Mouse (Mus musculus): ENCODE measurements around the gene Sipa1l1. TPM values are rescaled to one million over a fixed set of nuclear protein-coding genes. Genes with fewer than 3 reads are reported as not detected.

Gene Sipa1l1
- polyA plus RNA-seq, 1 experiment: 9.7 TPM

DNA sequence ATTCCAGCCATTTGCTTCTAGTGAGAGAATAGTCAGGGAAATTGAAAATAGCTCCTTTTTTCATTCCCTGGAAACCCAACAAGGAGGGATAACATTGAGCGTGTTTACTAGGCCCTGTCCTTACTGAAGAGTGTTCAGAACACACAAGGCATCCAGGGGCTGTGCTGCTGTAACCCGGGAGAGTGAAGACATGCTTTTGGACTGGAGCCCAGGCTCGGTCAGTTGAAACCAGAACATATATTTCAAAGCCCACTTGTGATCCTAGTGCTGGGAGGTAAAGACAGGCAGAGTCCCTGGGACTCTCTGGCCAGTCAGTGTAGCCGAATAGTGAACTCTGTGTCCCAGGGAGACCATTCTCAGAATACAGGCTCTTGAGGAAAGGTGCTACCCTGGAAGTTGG lies 68.8 kb downstream of the Sipa1l1 start:
- H3K79me3 ChIP-seq (ENCODE audit: low read depth): no peaks in the 10 kb centered on the region
- TF ChIP-seq MAX (IDR thresholded peaks at IDR 0.05) (no peak), CTCF (IDR thresholded peaks at IDR 0.05; ENCODE audit: control insufficient read depth, insufficient read depth, insufficient read length) (no peak), USF1 (IDR thresholded peaks at IDR 0.05; ENCODE audit: low read depth) (no peak), FOSL1 (IDR thresholded peaks at IDR 0.05; ENCODE audit: insufficient read depth, low read length, poor library complexity, severe bottlenecking) (no peak), MYOD1 (IDR thresholded peaks at IDR 0.05; ENCODE audit: control insufficient read depth, insufficient read length, low read depth) (no peak), CEBPB (IDR thresholded peaks at IDR 0.05; ENCODE audit: low read depth) (no peak), MYOG (IDR thresholded peaks at IDR 0.05; ENCODE audit: control insufficient read depth, extremely low read depth, insufficient read length) (no peak)
- H3K36me3 ChIP-seq (ENCODE audit: control insufficient read depth, insufficient read depth): no peaks in the 10 kb centered on the region
- no peak overlapping the region for H3ac ChIP-seq (ENCODE audit: control insufficient read depth, insufficient read length, low read depth)
- H3K4me3 ChIP-seq (ENCODE audit: insufficient read depth, poor library complexity, severe bottlenecking): no peak overlapping the region
- H3K27me3 ChIP-seq (ENCODE audit: control insufficient read depth, insufficient read depth, insufficient read length): no peaks in the 10 kb centered on the region
- peaks cover 7% of the 10 kb centered on the region for H3K79me2 ChIP-seq (ENCODE audit: control insufficient read depth, insufficient read depth)

DNA sequence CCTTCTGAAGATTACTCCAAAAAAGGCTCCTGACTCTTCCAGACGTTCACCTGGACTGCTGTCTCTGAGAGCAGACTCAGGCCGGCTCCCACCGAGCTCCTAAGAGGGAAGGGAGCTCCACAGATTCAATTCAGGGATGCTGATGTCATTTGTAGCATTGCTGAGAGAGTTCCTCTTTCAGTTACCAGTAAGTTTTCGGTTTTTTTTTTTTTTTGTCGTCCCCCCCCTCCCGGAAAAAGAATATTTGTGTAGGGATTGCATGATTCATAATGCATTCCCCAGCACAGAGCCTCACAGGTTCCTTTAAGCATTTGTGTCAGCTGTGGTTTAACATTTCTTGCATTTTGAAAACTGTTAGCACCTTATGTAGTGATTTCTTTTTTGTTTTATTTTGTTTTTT lies 71.6 kb downstream of the Sipa1l1 start:
- H3K36me3 ChIP-seq (ENCODE audit: control insufficient read depth, insufficient read depth): no peaks in the 10 kb centered on the region
- no peaks in the 10 kb centered on the region for H3K79me3 ChIP-seq (ENCODE audit: low read depth)
- no peak for TF ChIP-seq MYOG (IDR thresholded peaks at IDR 0.05; ENCODE audit: control insufficient read depth, extremely low read depth, insufficient read length)
- no peak for TF ChIP-seq CTCF (IDR thresholded peaks at IDR 0.05; ENCODE audit: control insufficient read depth, insufficient read depth, insufficient read length)
- no peak for TF ChIP-seq CEBPB (IDR thresholded peaks at IDR 0.05; ENCODE audit: low read depth)
- TF ChIP-seq FOSL1 (IDR thresholded peaks at IDR 0.05; ENCODE audit: insufficient read depth, low read length, poor library complexity, severe bottlenecking): no peak
- no peak for TF ChIP-seq MYOD1 (IDR thresholded peaks at IDR 0.05; ENCODE audit: control insufficient read depth, insufficient read length, low read depth)
- no peak for TF ChIP-seq USF1 (IDR thresholded peaks at IDR 0.05; ENCODE audit: low read depth)
- TF ChIP-seq MAX (IDR thresholded peaks at IDR 0.05): no peak
- H3K79me2 ChIP-seq (ENCODE audit: control insufficient read depth, insufficient read depth): no peaks in the 10 kb centered on the region
- H3K27me3 ChIP-seq (ENCODE audit: control insufficient read depth, insufficient read depth, insufficient read length): no peaks in the 10 kb centered on the region
- no peak overlapping the region for H3ac ChIP-seq (ENCODE audit: control insufficient read depth, insufficient read length, low read depth)
- no peak overlapping the region for H3K4me3 ChIP-seq (ENCODE audit: insufficient read depth, poor library complexity, severe bottlenecking)

DNA sequence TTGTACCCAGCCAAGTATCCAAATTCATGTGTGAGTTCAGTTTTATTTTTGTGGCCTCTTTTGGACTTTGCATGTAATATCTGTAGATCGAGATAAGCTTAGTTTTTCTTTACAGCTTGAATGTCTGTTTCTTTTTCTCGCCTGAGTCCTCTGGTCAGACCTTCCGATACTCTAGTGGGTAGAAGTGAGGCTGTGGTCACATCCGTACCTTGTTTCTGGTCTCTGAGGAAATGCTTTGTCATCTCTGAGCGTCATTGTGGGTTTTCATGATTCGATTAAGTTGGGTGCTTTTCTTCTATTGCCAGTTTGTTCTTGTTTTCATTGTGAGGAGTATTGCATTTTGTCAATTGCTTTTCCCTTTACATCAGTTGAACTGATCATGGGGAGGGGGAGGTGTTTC lies 76.1 kb downstream of the Sipa1l1 start:
- no peaks in the 10 kb centered on the region for H3K79me3 ChIP-seq (ENCODE audit: low read depth)
- H3K79me2 ChIP-seq (ENCODE audit: control insufficient read depth, insufficient read depth): peaks cover 8% of the 10 kb centered on the region
- no peak overlapping the region for H3ac ChIP-seq (ENCODE audit: control insufficient read depth, insufficient read length, low read depth)
- H3K4me3 ChIP-seq (ENCODE audit: insufficient read depth, poor library complexity, severe bottlenecking): no peak overlapping the region
- TF ChIP-seq CTCF (IDR thresholded peaks at IDR 0.05; ENCODE audit: control insufficient read depth, insufficient read depth, insufficient read length) (no peak), MYOD1 (IDR thresholded peaks at IDR 0.05; ENCODE audit: control insufficient read depth, insufficient read length, low read depth) (no peak), FOSL1 (IDR thresholded peaks at IDR 0.05; ENCODE audit: insufficient read depth, low read length, poor library complexity, severe bottlenecking) (no peak)
- no peaks in the 10 kb centered on the region for H3K27me3 ChIP-seq (ENCODE audit: control insufficient read depth, insufficient read depth, insufficient read length)
- peaks cover 3% of the 10 kb centered on the region for H3K36me3 ChIP-seq (ENCODE audit: control insufficient read depth, insufficient read depth)

DNA sequence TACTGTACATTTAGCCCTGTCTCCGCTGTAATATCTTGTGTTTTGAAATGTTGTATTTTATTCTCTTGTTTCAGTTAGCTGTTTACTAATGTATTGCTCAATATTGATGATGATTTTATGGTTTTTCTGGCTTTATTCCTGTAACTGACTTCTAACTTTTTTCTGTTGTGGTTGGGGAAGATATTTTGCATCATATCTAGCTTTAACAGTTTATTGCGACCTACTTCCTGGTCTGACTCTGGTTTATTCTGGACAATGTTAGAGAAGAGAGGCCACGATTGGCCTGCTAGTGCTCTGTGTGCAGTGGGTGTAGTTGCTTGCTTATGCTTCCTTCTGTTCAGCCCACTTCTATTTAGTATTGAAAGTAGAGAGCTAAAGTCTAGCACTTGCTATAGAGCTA lies 77.3 kb downstream of the Sipa1l1 start:
- TF ChIP-seq CTCF (IDR thresholded peaks at IDR 0.05; ENCODE audit: control insufficient read depth, insufficient read depth, insufficient read length): no peak
- no peak for TF ChIP-seq MYOD1 (IDR thresholded peaks at IDR 0.05; ENCODE audit: control insufficient read depth, insufficient read length, low read depth)
- TF ChIP-seq MAX (IDR thresholded peaks at IDR 0.05): no peak
- peak; percentile 12 for TF ChIP-seq CEBPB (IDR thresholded peaks at IDR 0.05; ENCODE audit: low read depth)
- TF ChIP-seq USF1 (IDR thresholded peaks at IDR 0.05; ENCODE audit: low read depth): no peak
- Histone ChIP-seq H3K27me3 (ENCODE audit: control insufficient read depth, insufficient read depth, insufficient read length) (no peaks in the 10 kb centered on the region), H3K36me3 (ENCODE audit: control insufficient read depth, insufficient read depth) (peaks cover 3% of the 10 kb centered on the region), H3ac (ENCODE audit: control insufficient read depth, insufficient read length, low read depth) (no peak overlapping the region), H3K79me2 (ENCODE audit: control insufficient read depth, insufficient read depth) (peaks cover 20% of the 10 kb centered on the region), H3K79me3 (ENCODE audit: low read depth) (no peaks in the 10 kb centered on the region), H3K4me3 (ENCODE audit: insufficient read depth, poor library complexity, severe bottlenecking) (no peak overlapping the region)

DNA sequence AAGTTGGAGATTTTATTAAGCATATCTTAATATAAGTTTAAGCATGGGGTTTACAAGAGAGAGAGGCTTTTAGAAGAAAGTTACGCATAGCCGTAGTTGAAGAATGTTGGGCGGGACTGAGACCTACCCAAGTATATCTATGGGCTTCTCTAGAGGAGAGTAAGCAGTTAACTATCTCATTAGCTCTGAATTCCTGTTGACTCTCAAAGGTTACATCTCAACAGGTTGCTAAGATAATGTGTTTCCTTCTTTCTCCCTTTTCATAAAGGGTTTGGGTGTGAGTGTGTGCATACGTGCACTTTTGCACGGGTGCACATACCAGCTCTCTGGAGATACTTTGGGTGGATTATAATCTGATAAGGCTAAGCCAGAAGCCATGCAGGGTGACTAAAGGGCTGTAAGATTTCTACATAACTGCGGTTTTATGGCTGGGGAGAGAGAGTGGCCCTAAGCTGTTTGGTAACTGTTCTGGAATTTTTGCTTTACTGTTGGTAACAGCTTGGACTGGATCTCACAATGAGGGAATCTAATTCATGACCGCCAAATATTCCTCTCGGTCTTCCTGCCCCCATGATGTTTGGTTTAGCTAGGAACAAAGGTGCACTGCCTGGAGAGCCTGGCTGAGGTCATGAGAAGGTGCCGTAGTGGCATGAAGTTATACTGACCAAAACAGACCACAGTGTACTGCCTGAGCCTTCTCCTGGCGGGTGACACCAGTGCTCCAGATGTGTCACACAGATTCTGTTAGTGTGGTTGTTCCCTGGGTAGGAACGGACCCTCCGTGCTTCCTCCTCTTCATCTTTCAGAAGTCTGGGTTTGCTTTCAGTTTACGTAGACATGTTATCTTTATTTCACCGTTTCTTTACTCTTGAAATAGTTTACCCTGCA lies 78.5 kb downstream of the Sipa1l1 start:
- no peak for TF ChIP-seq MYOD1 (IDR thresholded peaks at IDR 0.05; ENCODE audit: control insufficient read depth, insufficient read length, low read depth)
- peak; percentile 56 for TF ChIP-seq CEBPB (IDR thresholded peaks at IDR 0.05; ENCODE audit: low read depth)
- H3K79me3 ChIP-seq (ENCODE audit: low read depth): no peaks in the 10 kb centered on the region
- H3K36me3 ChIP-seq (ENCODE audit: control insufficient read depth, insufficient read depth): peaks cover 3% of the 10 kb centered on the region
- no peak overlapping the region for H3K4me3 ChIP-seq (ENCODE audit: insufficient read depth, poor library complexity, severe bottlenecking)
- no peaks in the 10 kb centered on the region for H3K27me3 ChIP-seq (ENCODE audit: control insufficient read depth, insufficient read depth, insufficient read length)
- peaks cover 21% of the 10 kb centered on the region for H3K79me2 ChIP-seq (ENCODE audit: control insufficient read depth, insufficient read depth)
- no peak overlapping the region for H3ac ChIP-seq (ENCODE audit: control insufficient read depth, insufficient read length, low read depth)

DNA sequence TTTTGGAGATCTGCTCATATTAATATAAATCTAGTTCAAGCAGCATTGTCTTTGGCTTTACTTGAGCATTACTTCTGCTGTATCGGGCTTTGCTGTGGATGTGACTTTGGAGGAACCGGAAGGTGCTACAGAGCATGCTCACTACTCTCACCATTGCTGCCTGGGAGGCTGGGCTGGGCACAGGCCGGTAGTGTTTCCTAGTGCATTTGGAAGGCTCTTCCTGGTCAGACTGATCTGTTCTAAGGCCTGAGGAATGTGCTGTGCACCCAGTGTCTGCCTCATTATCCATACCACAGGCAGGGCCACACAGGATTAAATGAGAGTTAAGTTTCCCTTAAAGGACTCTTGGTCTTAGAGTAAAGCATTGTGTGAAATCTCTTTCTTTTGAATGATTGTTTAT lies 79.4 kb downstream of the Sipa1l1 start:
- peaks cover 23% of the 10 kb centered on the region for H3K79me2 ChIP-seq (ENCODE audit: control insufficient read depth, insufficient read depth)
- no peak overlapping the region for H3K4me3 ChIP-seq (ENCODE audit: insufficient read depth, poor library complexity, severe bottlenecking)
- H3ac ChIP-seq (ENCODE audit: control insufficient read depth, insufficient read length, low read depth): no peak overlapping the region
- no peak for TF ChIP-seq MYOD1 (IDR thresholded peaks at IDR 0.05; ENCODE audit: control insufficient read depth, insufficient read length, low read depth)
- TF ChIP-seq CTCF (IDR thresholded peaks at IDR 0.05; ENCODE audit: control insufficient read depth, insufficient read depth, insufficient read length): no peak
- TF ChIP-seq USF1 (IDR thresholded peaks at IDR 0.05; ENCODE audit: low read depth): no peak
- no peak for TF ChIP-seq CEBPB (IDR thresholded peaks at IDR 0.05; ENCODE audit: low read depth)
- no peak for TF ChIP-seq MYOG (IDR thresholded peaks at IDR 0.05; ENCODE audit: control insufficient read depth, extremely low read depth, insufficient read length)
- H3K27me3 ChIP-seq (ENCODE audit: control insufficient read depth, insufficient read depth, insufficient read length): no peaks in the 10 kb centered on the region
- peaks cover 3% of the 10 kb centered on the region for H3K36me3 ChIP-seq (ENCODE audit: control insufficient read depth, insufficient read depth)
- H3K79me3 ChIP-seq (ENCODE audit: low read depth): no peaks in the 10 kb centered on the region
